Mouse (Mus musculus) embryonic fibroblast, embryonic 13.5 days (primary cell): ENCODE measurements at regions not wholly inside any gene's neighbourhood (a gene's known extent, or its start where the extent isn't known, plus 50 kb on each side); places are given as distances from the start of the nearest gene placed in this dataset.

Experiments
- H3K27ac ChIP-seq: 2 replicates; pipeline ENCODE4 v1.5.1; 2012; ENCODE audit warnings: low read length, control low read depth, inconsistent platforms; ENCODE audit not compliant: insufficient read depth
- H3K4me1 ChIP-seq: 2 replicates; pipeline ENCODE4 v1.6.1; 2011; ENCODE audit warnings: low read length; ENCODE audit not compliant: control insufficient read depth, insufficient read depth
- H3K4me3 ChIP-seq: 2 replicates; pipeline ENCODE4 v1.5.1; 2011; ENCODE audit warnings: mild to moderate bottlenecking, control low read depth, low read length; ENCODE audit not compliant: insufficient read depth
- CTCF ChIP-seq: IDR thresholded peaks from 2 replicates; pipeline ENCODE4 v1.5.1; 2011; ENCODE audit warnings: mild to moderate bottlenecking, control low read depth, low read length, moderate library complexity, borderline replicate concordance; ENCODE audit not compliant: insufficient read depth
- POLR2A ChIP-seq: IDR thresholded peaks from 2 replicates; pipeline ENCODE4 v1.6.1; 2011; ENCODE audit warnings: low read depth, mild to moderate bottlenecking, control low read depth, low read length, moderate library complexity

- Histone ChIP-seq H3K4me1 (peaks cover 7% of the 10 kb centered on the region), H3K4me3 (no peak overlapping the region), H3K27ac (no peak overlapping the region)
- TF ChIP-seq POLR2A: no peak
- no peak for TF ChIP-seq CTCF
These were observed 284.6 kb downstream of the Fam49a start for GRCm38 (mm10) chr12:12546372-12547031.

GRCm38 (mm10) chr12:12541076-12542070, 279.4 kb downstream of the Fam49a start:
- no peak for TF ChIP-seq POLR2A
- no peak for TF ChIP-seq CTCF
- Histone ChIP-seq H3K27ac (no peak overlapping the region), H3K4me3 (no peak overlapping the region), H3K4me1 (no peaks in the 10 kb centered on the region)

GRCm38 (mm10) chr12:12539291-12539690, 277.4 kb downstream of the Fam49a start:
- H3K27ac ChIP-seq: no peak overlapping the region
- TF ChIP-seq CTCF (no peak), POLR2A (no peak)
- H3K4me3 ChIP-seq: no peak overlapping the region
- no peaks in the 10 kb centered on the region for H3K4me1 ChIP-seq

GRCm38 (mm10) chr12:12534779-12535178, 272.8 kb downstream of the Fam49a start:
- Histone ChIP-seq H3K27ac (no peak overlapping the region), H3K4me3 (no peak overlapping the region), H3K4me1 (no peaks in the 10 kb centered on the region)
- TF ChIP-seq POLR2A (no peak), CTCF (no peak)

- TF ChIP-seq POLR2A (no peak), CTCF (no peak)
- Histone ChIP-seq H3K4me3 (no peak overlapping the region), H3K27ac (no peak overlapping the region), H3K4me1 (no peaks in the 10 kb centered on the region)
These were observed 268.9 kb downstream of the Fam49a start for GRCm38 (mm10) chr12:12530796-12531195.

GRCm38 (mm10) chr12:12529541-12529940, 267.6 kb downstream of the Fam49a start:
- TF ChIP-seq POLR2A: no peak
- TF ChIP-seq CTCF: no peak
- Histone ChIP-seq H3K4me3 (no peak overlapping the region), H3K27ac (no peak overlapping the region), H3K4me1 (no peaks in the 10 kb centered on the region)

- Histone ChIP-seq H3K4me1 (no peaks in the 10 kb centered on the region), H3K4me3 (no peak overlapping the region), H3K27ac (no peak overlapping the region)
- TF ChIP-seq POLR2A: no peak
- TF ChIP-seq CTCF: no peak
These were observed 266.6 kb downstream of the Fam49a start for GRCm38 (mm10) chr12:12528478-12528981.

- Histone ChIP-seq H3K4me3 (no peak overlapping the region), H3K4me1 (no peaks in the 10 kb centered on the region), H3K27ac (no peak overlapping the region)
- no peak for TF ChIP-seq CTCF
- no peak for TF ChIP-seq POLR2A
These were observed 266.0 kb downstream of the Fam49a start for GRCm38 (mm10) chr12:12527766-12528477.

- TF ChIP-seq CTCF (no peak), POLR2A (no peak)
- H3K4me3 ChIP-seq: no peak overlapping the region
- no peak overlapping the region for H3K27ac ChIP-seq
- no peaks in the 10 kb centered on the region for H3K4me1 ChIP-seq
These were observed 265.4 kb downstream of the Fam49a start for GRCm38 (mm10) chr12:12527366-12527765.
